Mouse (Mus musculus): ENCODE measurements around the gene Mtm1.
A peak's percentile ranks its signal among the peaks of the same experiment; 100 is the strongest.
"Not testable (repeated sequence)": the region's sequence is repeated elsewhere in the genome, so short reads cannot be mapped to it uniquely, and the experiment has no call there.

The Mtm1 gene

DNA sequence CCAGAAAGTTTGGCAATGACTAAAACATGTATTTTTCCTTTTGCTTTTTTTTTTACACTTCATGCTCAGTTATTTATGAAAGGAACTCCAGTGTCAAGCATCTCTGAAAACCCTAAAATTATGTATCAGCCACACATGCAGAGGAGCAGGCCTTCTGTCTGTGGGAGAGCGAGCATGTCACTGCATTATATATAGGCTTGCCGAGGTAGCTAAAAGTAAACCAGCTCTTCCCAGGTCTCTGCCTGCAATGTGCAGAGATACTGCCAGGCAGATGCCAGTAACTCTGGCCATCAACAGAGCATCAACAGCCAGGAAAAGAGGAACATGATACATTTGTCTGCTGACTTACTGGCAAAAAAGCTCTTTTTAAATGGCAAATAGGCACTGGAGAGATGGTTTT lies 83.6 kb downstream of the Mtm1 start:
- no peak for DNase-seq

DNA sequence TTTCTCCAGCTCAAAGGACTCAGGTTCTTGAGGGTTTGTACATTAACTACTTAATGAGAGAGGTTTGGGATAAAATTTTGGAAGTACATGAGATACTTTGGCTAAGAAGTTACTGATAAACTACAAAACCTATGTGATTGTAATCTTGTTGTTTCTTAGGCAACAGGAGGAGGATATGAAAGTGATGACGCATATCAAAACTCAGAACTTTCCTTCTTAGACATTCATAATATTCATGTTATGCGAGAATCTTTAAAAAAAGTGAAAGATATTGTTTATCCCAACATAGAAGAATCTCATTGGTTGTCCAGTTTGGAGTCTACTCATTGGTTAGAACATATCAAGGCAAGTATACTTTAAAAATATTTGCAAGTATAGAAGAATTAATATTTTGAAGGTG lies 85.4 kb downstream of the Mtm1 start:
- no peak for DNase-seq

DNA sequence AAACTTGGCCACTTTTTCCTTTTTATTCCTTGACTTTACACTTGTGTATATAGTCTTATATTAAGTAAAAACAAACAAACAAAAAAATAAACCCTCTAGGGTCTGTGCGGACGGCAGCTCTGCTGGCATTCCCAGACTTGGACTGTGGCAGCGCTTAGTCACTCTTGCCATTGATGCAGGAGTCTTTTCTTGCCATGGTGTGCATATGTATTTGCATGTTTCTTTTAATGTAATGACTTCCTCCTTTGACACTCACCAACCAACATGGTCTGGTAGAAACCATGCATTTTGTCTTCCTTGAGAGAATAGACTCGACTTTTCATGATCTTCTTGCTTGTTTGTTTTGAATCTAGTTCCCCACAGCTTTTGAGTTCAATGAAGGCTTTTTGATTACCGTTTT lies 91.6 kb downstream of the Mtm1 start:
- no peak for DNase-seq

- DNase-seq, result peak; percentile 48 to 69
Measured at GRCm38 (mm10) chrX:71311229-71311628, 100.7 kb downstream of the Mtm1 start.

- DNase-seq, result no peak
Measured at GRCm38 (mm10) chrX:71314380-71314779, 103.8 kb downstream of the Mtm1 start.

DNA sequence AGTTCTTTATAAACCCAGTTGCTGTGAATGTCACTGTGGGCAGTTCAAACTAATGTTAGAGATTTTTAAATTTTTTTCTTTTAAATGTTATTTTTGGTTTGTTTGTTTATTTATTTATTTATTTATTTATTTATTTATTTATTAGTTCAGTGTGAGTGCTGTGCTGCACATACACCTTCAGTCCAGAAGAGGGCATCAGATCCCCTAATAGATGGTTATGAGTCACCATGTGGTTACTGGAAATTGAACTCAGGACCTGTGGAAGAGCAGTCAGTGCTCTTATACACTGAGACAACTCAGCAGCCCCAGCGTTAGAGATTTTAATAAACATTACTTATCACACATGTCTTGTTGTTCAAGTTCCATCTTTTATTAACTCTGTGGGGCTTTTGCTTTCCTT lies 141.5 kb downstream of the Mtm1 start:
- DNase-seq, result peak in 1 of 2 experiments; percentile 11

- no peak for DNase-seq
Measured at GRCm38 (mm10) chrX:71355331-71355730, 144.8 kb downstream of the Mtm1 start.

DNA sequence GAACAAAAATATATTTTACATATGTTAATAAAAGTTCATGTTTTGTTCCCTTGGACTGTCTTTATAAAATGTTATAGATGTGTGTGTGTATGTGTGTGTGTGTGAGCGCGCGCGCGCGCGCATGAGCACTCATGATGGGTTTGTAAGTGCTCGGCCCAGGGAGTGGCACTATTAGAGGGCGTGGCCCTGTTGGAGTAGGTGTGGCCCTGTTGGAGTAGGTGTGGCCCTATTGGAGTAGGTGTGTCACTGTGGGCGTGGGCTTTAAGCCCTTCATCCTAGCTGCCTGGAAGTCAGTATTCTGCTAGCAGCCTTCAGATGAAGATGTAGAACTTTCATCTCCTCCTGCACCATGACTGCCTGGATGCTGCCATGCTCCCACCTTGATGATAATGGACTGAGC lies 151.2 kb downstream of the Mtm1 start:
- DNase-seq, result not testable (repeated sequence)

- DNase-seq, result no peak
Measured at GRCm38 (mm10) chrX:71364062-71364461, 153.5 kb downstream of the Mtm1 start.

GRCm38 (mm10) chrX:71364554-71364991 lies 154.0 kb downstream of the Mtm1 start, which contains the start of gene Mtmr1:
Gene Mtmr1, plus strand, starts transcription at chrX:71364760.
- DNase-seq, result peak; percentile 84 to 92

- peak; percentile 62 to 66 for DNase-seq
Measured at GRCm38 (mm10) chrX:71365011-71365410, 154.4 kb downstream of the Mtm1 start.

Measured in cerebellum, postnatal 25 days (tissue).